10 mouse cellular contexts compared by ENCODE assay signal in genomic region chr6:131293916-131294315, GRCm38 (mm10). TPM values are rescaled to one million over a fixed set of nuclear protein-coding genes. Genes with fewer than 3 reads are reported as not detected.
A peak's percentile ranks its signal among the peaks of the same experiment; 100 is the strongest.
DNase-seq lines count a peak whose midpoint lies in the region; ATAC-seq and TF ChIP-seq lines count a peak whose summit lies in the region.
"Had no signal": no experiment of that assay in that cellular context is flagged by ENCODE, and none has a peak within 500 bp of the region (broad histone marks: within the 10 kb centered on the region; RNA-seq: fewer than 3 reads in every experiment).

No protein-coding gene starts in this region.

- no peak for ATAC-seq in embryonic facial prominence, embryonic 14.5 days (ENCODE audit: low read depth)
- ATAC-seq in limb, embryonic 14.5 days (ENCODE audit: low FRiP score, low read depth), result no peak

- peak; percentile 7 for DNase-seq in liver, adult 2 months (ENCODE audit: extremely low read depth, low read depth, low spot score)
- DNase-seq in liver, result no peak
- DNase-seq in embryonic facial prominence, embryonic 14.5 days (ENCODE audit: low spot score), result no peak
- no peak for DNase-seq in limb, embryonic 14.5 days (ENCODE audit: low spot score)
- DNase-seq in right cerebral cortex, adult 2 months (ENCODE audit: low spot score in 2 of 2), result no peak
- DNase-seq in embryo, embryonic 11 days, result no peak

- H3K4me1 ChIP-seq in liver, adult 2 months (ENCODE audit: control insufficient read depth, insufficient read depth, low read length), result peaks cover 5% of the 10 kb centered on the region; the same call in 1 of the 2 replicates
- H3K4me1 ChIP-seq in embryonic facial prominence, embryonic 14.5 days (ENCODE audit: control insufficient read depth, insufficient read depth, low read length), result peaks cover 4% of the 10 kb centered on the region; the same call in 1 of the 2 replicates
- 0 out of 2 replicates have a peak, but pooled peaks cover 4% of the 10 kb centered on the region for H3K4me1 ChIP-seq in limb, embryonic 14.5 days (ENCODE audit: control insufficient read depth, insufficient read depth, low read length)
- H3K4me1 ChIP-seq in small intestine, adult 2 months (ENCODE audit: control insufficient read depth, insufficient read depth, insufficient read length, low read length), result peaks cover 3% of the 10 kb centered on the region; the same call in 1 of the 2 replicates

- no peak overlapping the region for H3K27ac ChIP-seq in liver, adult 2 months (replicated peaks; ENCODE audit: insufficient read depth, low read depth, low read length)
- no peak overlapping the region for H3K27ac ChIP-seq in embryonic facial prominence, embryonic 14.5 days (replicated peaks; ENCODE audit: low read depth, low read length)
- no peak overlapping the region for H3K27ac ChIP-seq in limb, embryonic 14.5 days (replicated peaks; ENCODE audit: low read depth, low read length)
- peak overlapping the region; percentile 98 for H3K27ac ChIP-seq in small intestine, adult 2 months (ENCODE audit: insufficient read depth, low read depth, low read length)
- H3K27ac ChIP-seq: macrophage had no signal

- H3K4me2 ChIP-seq in embryonic facial prominence, embryonic 14.5 days (ENCODE audit: low read depth, low read length), result peak overlapping the region; percentile 72
- peak overlapping the region; percentile 52 for H3K4me2 ChIP-seq in limb, embryonic 14.5 days (replicated peaks; ENCODE audit: low read depth, low read length, severe bottlenecking)

- no peak for TF ChIP-seq CTCF in liver, adult 2 months (IDR thresholded peaks at IDR 0.05; ENCODE audit: low read depth, low read length)
- no peak for TF ChIP-seq CTCF in small intestine, adult 2 months (IDR thresholded peaks at IDR 0.05; ENCODE audit: extremely low read depth, insufficient read length, insufficient replicate concordance, low read depth, low read length)

- no peaks in the 10 kb centered on the region for H3K9me3 ChIP-seq in embryonic facial prominence, embryonic 14.5 days (ENCODE audit: control insufficient read depth, low read length)
- no peaks in the 10 kb centered on the region for H3K9me3 ChIP-seq in limb, embryonic 14.5 days (ENCODE audit: control insufficient read depth, low read length)

- H3K36me3 ChIP-seq in liver, adult 2 months (ENCODE audit: control insufficient read depth, insufficient read depth, low read length), result no peaks in the 10 kb centered on the region; the same call in 1 of the 2 replicates
- H3K36me3 ChIP-seq in embryonic facial prominence, embryonic 14.5 days (ENCODE audit: control insufficient read depth, insufficient read depth, low read length), result no peaks in the 10 kb centered on the region
- H3K36me3 ChIP-seq in limb, embryonic 14.5 days (ENCODE audit: control insufficient read depth, insufficient read depth, low read length), result no peaks in the 10 kb centered on the region
- peaks cover 7% of the 10 kb centered on the region for H3K36me3 ChIP-seq in small intestine, adult 2 months (ENCODE audit: control insufficient read depth, insufficient read depth, low read length)

- no peaks in the 10 kb centered on the region for H3K79me2 ChIP-seq in liver, adult 2 months (ENCODE audit: control insufficient read depth, insufficient read depth, low read length)

- TF ChIP-seq POLR2A in liver, adult 2 months (IDR thresholded peaks at IDR 0.05; ENCODE audit: extremely low read depth, insufficient read depth, low read length), result no peak
- TF ChIP-seq POLR2A in limb, embryonic 14.5 days (IDR thresholded peaks at IDR 0.05; ENCODE audit: borderline replicate concordance, extremely low read depth, insufficient read depth, insufficient read length), result no peak
- no peak for TF ChIP-seq POLR2A in small intestine, adult 2 months (IDR thresholded peaks at IDR 0.05; ENCODE audit: low read depth, low read length)

- H3K4me3 ChIP-seq in liver, adult 2 months (ENCODE audit: insufficient read depth, low read depth, low read length), result no peak overlapping the region
- H3K4me3 ChIP-seq in embryonic facial prominence, embryonic 14.5 days (ENCODE audit: low read depth, low read length), result peak overlapping the region; percentile 71
- H3K4me3 ChIP-seq in limb, embryonic 14.5 days (replicated peaks; ENCODE audit: low read length), result peak overlapping the region; percentile 72
- no peak overlapping the region for H3K4me3 ChIP-seq in small intestine, adult 2 months (ENCODE audit: low read depth, low read length)

- no peak overlapping the region for H3K9ac ChIP-seq in liver, adult 2 months (ENCODE audit: low read depth, low read length)
- no peak overlapping the region for H3K9ac ChIP-seq in embryonic facial prominence, embryonic 14.5 days (ENCODE audit: low read depth, low read length)
- no peak overlapping the region for H3K9ac ChIP-seq in limb, embryonic 14.5 days (ENCODE audit: low read depth, low read length, severe bottlenecking)

- H3K27me3 ChIP-seq in liver, adult 2 months (ENCODE audit: control insufficient read depth, insufficient read depth, low read length), result no peaks in the 10 kb centered on the region
- H3K27me3 ChIP-seq in embryonic facial prominence, embryonic 14.5 days (replicated peaks; ENCODE audit: control insufficient read depth, insufficient read depth, low read length), result no peaks in the 10 kb centered on the region
- no peaks in the 10 kb centered on the region for H3K27me3 ChIP-seq in limb, embryonic 14.5 days (ENCODE audit: control insufficient read depth, insufficient read depth, low read length)
- no peaks in the 10 kb centered on the region for H3K27me3 ChIP-seq in small intestine, adult 2 months (ENCODE audit: control insufficient read depth, insufficient read depth, low read length)
- H3K27me3 ChIP-seq: Patski had no signal

- 68% methylated on average over 5 of the region's 5 CpGs for WGBS in liver, adult 2 months
- 86% methylated on average over 5 of the region's 5 CpGs for WGBS in embryonic facial prominence, embryonic 14.5 days
- 84% methylated on average over 5 of the region's 5 CpGs for WGBS in limb, embryonic 14.5 days
- WGBS in small intestine, adult 2 months, result 22% methylated on average over 5 of the region's 5 CpGs

RNA-seq across cellular contexts. Expression of gene Magohb, which starts 0.9 kb away (rescaled TPM):
- total RNA-seq in liver, adult 2 months (2014; rRNA removed), result 3.0 and 4.5 TPM in 2 replicates
- polyA plus RNA-seq in liver, adult 2 months (2012; rRNA removed), result 0.51 and 1.0 TPM in 2 replicates
- 50.8 and 64.6 TPM in 2 replicates for polyA plus RNA-seq in embryonic facial prominence, embryonic 14.5 days (2014; fragmentation: Nextera tagmentation; extraction: Ambion mirVana)
- polyA plus RNA-seq in limb, embryonic 14.5 days (2012; rRNA removed), result 26.2 and 35.8 TPM in 2 replicates
- 54.4 and 61.1 TPM in 2 replicates for polyA plus RNA-seq in limb, embryonic 14.5 days (2014; fragmentation: Nextera tagmentation; extraction: Ambion mirVana)
- 0.30 and 0.34 TPM in 2 replicates for polyA plus RNA-seq in small intestine, adult 2 months (2012; rRNA removed)

RNA-seq across cellular contexts. Expression of gene Klra2, which starts 46.8 kb away (rescaled TPM):
- total RNA-seq in liver, adult 2 months (2014; rRNA removed), result 3.0 and 3.5 TPM in 2 replicates
- polyA plus RNA-seq in liver, adult 2 months (2012; rRNA removed), result 0.20 and 0.44 TPM in 2 replicates
- polyA plus RNA-seq in embryonic facial prominence, embryonic 14.5 days (2014; fragmentation: Nextera tagmentation; extraction: Ambion mirVana), result 0.29 TPM in 1 of 2 replicates, not detected in the other
- 0.20 and 0.22 TPM in 2 replicates for polyA plus RNA-seq in limb, embryonic 14.5 days (2012; rRNA removed)
- 0.14 TPM in 1 of 2 replicates, not detected in the other for polyA plus RNA-seq in limb, embryonic 14.5 days (2014; fragmentation: Nextera tagmentation; extraction: Ambion mirVana)
- polyA plus RNA-seq in small intestine, adult 2 months (2012; rRNA removed), result 0.13 and 0.28 TPM in 2 replicates
- polyA plus RNA-seq: embryonic facial prominence, embryonic 11.5 days had no signal

RNA-seq across cellular contexts. Expression of gene Styk1, which starts 59.5 kb away (rescaled TPM):
- total RNA-seq in liver, adult 2 months (2014; rRNA removed), result not detected in 2 replicates
- not detected in 2 replicates for polyA plus RNA-seq in liver, adult 2 months (2012; rRNA removed)
- 1.2 and 2.0 TPM in 2 replicates for polyA plus RNA-seq in embryonic facial prominence, embryonic 14.5 days (2014; fragmentation: Nextera tagmentation; extraction: Ambion mirVana)
- polyA plus RNA-seq in limb, embryonic 14.5 days (2012; rRNA removed), result 1.1 and 1.3 TPM in 2 replicates
- polyA plus RNA-seq in limb, embryonic 14.5 days (2014; fragmentation: Nextera tagmentation; extraction: Ambion mirVana), result 1.1 and 1.5 TPM in 2 replicates
- 10.4 and 33.0 TPM in 2 replicates for polyA plus RNA-seq in small intestine, adult 2 months (2012; rRNA removed)
- polyA plus RNA-seq: macrophage had no signal

Comparison
In these comparisons a context has a peak if more than half of its experiments do, and no peak if none do; other contexts are left out.
1. H3K4me3 ChIP-seq: peak in embryonic facial prominence, embryonic 14.5 days (single experiment) and limb, embryonic 14.5 days (single experiment); none in liver, adult 2 months (single experiment) and small intestine, adult 2 months (single experiment).
2. RNA of gene Magohb, which starts 0.9 kb away (polyA plus RNA-seq): 50.8 to 64.6 TPM in embryonic facial prominence, embryonic 14.5 days and 26.2 to 61.1 TPM in limb, embryonic 14.5 days; 0.51 to 1.0 TPM in liver, adult 2 months and 0.30 to 0.34 TPM in small intestine, adult 2 months; every median in the first group is over 10 times any median in the second.